Mouse (Mus musculus): ENCODE measurements around the gene Camk2d.

GRCm38 (mm10) chr3:126609310-126609709, 13.2 kb downstream of the Camk2d start:
- TF ChIP-seq EP300 (IDR thresholded peaks at IDR 0.05) (no peak), CTCF (IDR thresholded peaks at IDR 0.05) (no peak)
